Mouse (Mus musculus): ENCODE results near the gene Epha1. TPM values are rescaled to one million over a fixed set of nuclear protein-coding genes. Genes with fewer than 3 reads are reported as not detected.

Gene Epha1
- polyA plus RNA-seq, 1 experiment from 2014 or later: 20.1 TPM

DNA sequence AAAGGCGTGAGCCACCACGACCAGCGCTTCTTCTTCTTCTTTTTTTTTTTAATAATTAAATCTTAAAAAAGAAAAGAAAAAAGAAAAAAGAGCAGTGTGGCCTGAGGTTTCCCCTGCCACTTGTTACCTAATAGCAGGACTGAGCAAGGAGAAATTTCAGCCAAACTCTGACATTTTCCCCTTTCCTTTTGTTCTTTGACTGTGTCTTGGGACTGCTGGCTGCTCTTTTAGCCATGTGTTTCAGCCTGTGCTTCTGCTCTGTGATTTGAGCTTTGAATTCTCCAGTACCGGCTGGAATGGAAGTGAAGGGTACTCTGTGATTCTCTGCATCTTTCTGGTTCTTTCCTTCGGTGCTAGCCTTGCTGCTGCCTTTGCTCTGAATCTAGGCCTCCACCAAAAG, 10.3 kb upstream of the Epha1 start:
- Histone ChIP-seq H3K36me3 (ENCODE audit: control insufficient read depth, insufficient read depth, low read length) (no peaks in the 10 kb centered on the region), H3K9me3 (ENCODE audit: control insufficient read depth, low read length) (no peaks in the 10 kb centered on the region), H3K9ac (ENCODE audit: low read length) (no peak overlapping the region), H3K27ac (replicated peaks) (no peak overlapping the region), H3K4me2 (replicated peaks; ENCODE audit: low read depth) (no peak overlapping the region), H3K4me3 (ENCODE audit: low read depth, low read length) (no peak overlapping the region), H3K27me3 (ENCODE audit: control insufficient read depth, insufficient read depth, low read length) (no peaks in the 10 kb centered on the region), H3K4me1 (replicated peaks; ENCODE audit: control insufficient read depth, insufficient read depth) (no peaks in the 10 kb centered on the region; the same call in 1 of the 2 replicates)
- TF ChIP-seq CTCF (IDR thresholded peaks at IDR 0.05; ENCODE audit: low read depth) (no peak), EP300 (optimal IDR thresholded peaks at IDR 0.05) (no peak)
- 86% methylated on average over 5 of the region's 5 CpGs for WGBS
- ATAC-seq (ENCODE audit: low FRiP score, low TSS enrichment): no peak
- DNase-seq (ENCODE audit: low spot score): no peak

DNA sequence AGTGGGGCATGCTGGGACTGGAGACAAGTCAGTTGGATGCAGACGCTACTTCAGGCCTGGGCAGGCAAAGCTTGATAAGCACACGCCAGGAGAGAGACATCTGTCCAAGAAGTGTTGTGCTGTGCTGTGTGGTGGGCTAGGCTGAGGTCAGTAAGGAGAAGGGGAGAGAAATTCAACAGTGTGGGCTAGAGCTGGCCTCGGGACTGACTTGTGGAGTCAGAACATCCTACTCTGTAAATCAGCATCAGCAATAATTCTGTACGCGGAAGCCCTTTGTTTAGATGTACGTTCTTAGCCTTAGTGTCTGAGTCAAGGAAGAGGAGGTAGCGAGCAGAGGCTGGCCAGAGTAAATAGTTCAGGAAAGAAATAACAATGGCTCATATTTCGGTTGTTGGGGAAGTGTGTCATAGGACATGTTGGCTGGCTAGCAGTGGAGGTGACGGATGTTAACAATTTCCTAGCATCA, 8.9 kb upstream of the Epha1 start:
- H3K27me3 ChIP-seq (ENCODE audit: control insufficient read depth, insufficient read depth, low read length): no peaks in the 10 kb centered on the region
- no peaks in the 10 kb centered on the region for H3K36me3 ChIP-seq (ENCODE audit: control insufficient read depth, insufficient read depth, low read length)
- H3K4me3 ChIP-seq (ENCODE audit: low read depth, low read length): no peak overlapping the region
- ATAC-seq (ENCODE audit: low FRiP score, low TSS enrichment) (0 out of 2 replicates have a peak, but pooled peaks have one; percentile 60), DNase-seq (ENCODE audit: low spot score) (no peak)
- H3K27ac ChIP-seq (replicated peaks): peak overlapping the region; percentile 56; the same call in 1 of the 2 replicates
- H3K9me3 ChIP-seq (ENCODE audit: control insufficient read depth, low read length): no peaks in the 10 kb centered on the region
- H3K4me1 ChIP-seq (replicated peaks; ENCODE audit: control insufficient read depth, insufficient read depth): no peaks in the 10 kb centered on the region; the same call in 1 of the 2 replicates
- no peak overlapping the region for H3K4me2 ChIP-seq (replicated peaks; ENCODE audit: low read depth)
- H3K9ac ChIP-seq (ENCODE audit: low read length): no peak overlapping the region
- WGBS: 25% methylated on average over 9 of the region's 9 CpGs
- TF ChIP-seq CTCF (IDR thresholded peaks at IDR 0.05; ENCODE audit: low read depth) (no peak), EP300 (optimal IDR thresholded peaks at IDR 0.05) (no peak)

DNA sequence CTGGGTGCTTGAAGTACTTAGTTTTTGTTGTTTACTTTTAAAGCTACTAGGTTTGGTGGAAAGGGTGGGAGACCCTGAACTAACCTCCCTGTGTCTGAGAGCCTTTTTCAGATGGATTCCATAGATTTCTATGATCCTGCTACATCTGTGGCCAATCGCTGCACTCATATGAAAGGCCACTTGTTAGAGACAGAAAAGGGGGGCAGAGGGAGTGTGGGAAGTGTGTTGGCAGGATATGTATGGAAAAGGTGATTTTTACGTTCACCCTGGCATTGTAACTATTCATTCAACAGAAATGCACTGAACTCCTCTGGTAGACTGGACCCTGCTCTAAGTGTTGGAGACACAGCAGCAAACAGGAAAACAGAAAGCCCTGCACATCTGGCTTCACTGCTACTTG, 8.2 kb upstream of the Epha1 start:
- DNase-seq (ENCODE audit: low spot score) (no peak), ATAC-seq (ENCODE audit: low FRiP score, low TSS enrichment) (no peak)
- 78% methylated on average over 2 of the region's 2 CpGs for WGBS
- Histone ChIP-seq H3K27me3 (ENCODE audit: control insufficient read depth, insufficient read depth, low read length) (no peaks in the 10 kb centered on the region), H3K4me3 (ENCODE audit: low read depth, low read length) (no peak overlapping the region), H3K4me1 (replicated peaks; ENCODE audit: control insufficient read depth, insufficient read depth) (no peaks in the 10 kb centered on the region; the same call in 1 of the 2 replicates), H3K9ac (ENCODE audit: low read length) (no peak overlapping the region), H3K9me3 (ENCODE audit: control insufficient read depth, low read length) (no peaks in the 10 kb centered on the region), H3K27ac (replicated peaks) (no peak overlapping the region), H3K36me3 (ENCODE audit: control insufficient read depth, insufficient read depth, low read length) (no peaks in the 10 kb centered on the region), H3K4me2 (replicated peaks; ENCODE audit: low read depth) (no peak overlapping the region)
- TF ChIP-seq EP300 (optimal IDR thresholded peaks at IDR 0.05): no peak
- TF ChIP-seq CTCF (IDR thresholded peaks at IDR 0.05; ENCODE audit: low read depth): no peak

DNA sequence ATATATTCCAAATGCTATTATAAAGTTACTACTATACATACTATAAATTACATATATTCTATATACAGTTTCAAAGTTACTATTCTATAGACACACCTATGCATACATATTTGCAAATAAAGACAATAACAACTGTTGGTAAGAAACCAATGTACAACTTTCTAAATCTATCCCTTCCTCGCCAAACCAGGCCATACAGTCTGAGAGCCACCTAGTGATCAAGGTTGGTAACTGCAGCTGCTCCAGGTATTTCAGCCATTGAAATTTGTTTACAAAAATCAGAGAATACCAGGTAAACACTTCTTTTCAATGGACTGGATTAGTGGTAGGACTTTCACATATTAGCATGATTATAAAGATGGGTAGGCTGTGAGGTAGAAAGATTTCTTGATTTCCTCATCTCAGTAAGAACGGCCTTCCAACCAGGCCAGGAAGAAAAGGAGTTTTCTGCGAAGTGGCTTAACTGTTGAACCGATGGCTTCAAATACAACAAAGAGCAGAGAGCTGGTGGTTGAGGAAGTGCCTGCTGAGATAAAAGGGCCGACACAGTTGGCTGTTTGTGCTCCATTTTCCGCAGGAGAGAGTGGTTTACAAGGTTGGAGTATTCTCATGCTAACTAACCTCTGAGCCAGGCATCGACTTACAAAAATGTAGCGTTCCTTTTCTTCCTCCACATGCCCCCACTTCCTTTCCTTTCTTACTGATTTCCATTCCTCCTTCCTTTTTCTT, 7.5 kb upstream of the Epha1 start:
- no peak for DNase-seq (ENCODE audit: low spot score)
- Histone ChIP-seq H3K27me3 (ENCODE audit: control insufficient read depth, insufficient read depth, low read length) (no peaks in the 10 kb centered on the region), H3K4me1 (replicated peaks; ENCODE audit: control insufficient read depth, insufficient read depth) (no peaks in the 10 kb centered on the region; the same call in 1 of the 2 replicates), H3K9ac (ENCODE audit: low read length) (no peak overlapping the region), H3K36me3 (ENCODE audit: control insufficient read depth, insufficient read depth, low read length) (no peaks in the 10 kb centered on the region), H3K27ac (replicated peaks) (no peak overlapping the region), H3K4me3 (ENCODE audit: low read depth, low read length) (no peak overlapping the region), H3K9me3 (ENCODE audit: control insufficient read depth, low read length) (no peaks in the 10 kb centered on the region), H3K4me2 (replicated peaks; ENCODE audit: low read depth) (no peak overlapping the region)
- TF ChIP-seq EP300 (optimal IDR thresholded peaks at IDR 0.05) (no peak), CTCF (IDR thresholded peaks at IDR 0.05; ENCODE audit: low read depth) (peak; percentile 88)
- 35% methylated on average over 8 of the region's 8 CpGs for WGBS
- no peak for ATAC-seq (ENCODE audit: low FRiP score, low TSS enrichment)

DNA sequence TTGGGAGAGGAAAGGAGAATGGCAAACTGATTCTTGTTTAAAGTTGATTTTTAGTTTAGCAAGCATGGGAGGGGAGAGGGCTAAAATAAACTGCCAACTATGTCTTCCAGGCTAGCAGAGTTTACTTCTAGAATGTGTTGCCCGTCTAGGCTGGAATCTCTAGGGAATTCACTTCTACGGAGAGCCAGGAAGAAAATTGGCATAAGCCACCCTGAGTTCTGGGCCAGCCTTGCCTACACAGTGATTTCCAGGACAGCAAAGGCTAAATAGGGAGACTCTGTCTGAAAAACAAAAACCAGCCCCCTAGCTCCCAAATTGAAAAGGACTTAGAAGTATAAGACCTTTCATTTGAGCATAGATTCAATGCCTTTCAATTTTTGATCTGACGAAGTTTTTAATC, 6.5 kb upstream of the Epha1 start:
- no peak for DNase-seq (ENCODE audit: low spot score)
- H3K4me3 ChIP-seq (ENCODE audit: low read depth, low read length): no peak overlapping the region
- 45% methylated on average over 3 of the region's 3 CpGs for WGBS
- no peak overlapping the region for H3K4me2 ChIP-seq (replicated peaks; ENCODE audit: low read depth)
- no peak for ATAC-seq (ENCODE audit: low FRiP score, low TSS enrichment)
- H3K4me1 ChIP-seq (replicated peaks; ENCODE audit: control insufficient read depth, insufficient read depth): no peaks in the 10 kb centered on the region; the same call in 1 of the 2 replicates
- 0 out of 2 replicates have a peak overlapping the region, but pooled peaks have one; percentile 5 for H3K27ac ChIP-seq (replicated peaks)
- H3K27me3 ChIP-seq (ENCODE audit: control insufficient read depth, insufficient read depth, low read length): no peaks in the 10 kb centered on the region
- no peaks in the 10 kb centered on the region for H3K9me3 ChIP-seq (ENCODE audit: control insufficient read depth, low read length)
- TF ChIP-seq EP300 (optimal IDR thresholded peaks at IDR 0.05): no peak
- no peak for TF ChIP-seq CTCF (IDR thresholded peaks at IDR 0.05; ENCODE audit: low read depth)
- no peaks in the 10 kb centered on the region for H3K36me3 ChIP-seq (ENCODE audit: control insufficient read depth, insufficient read depth, low read length)
- H3K9ac ChIP-seq (ENCODE audit: low read length): no peak overlapping the region

DNA sequence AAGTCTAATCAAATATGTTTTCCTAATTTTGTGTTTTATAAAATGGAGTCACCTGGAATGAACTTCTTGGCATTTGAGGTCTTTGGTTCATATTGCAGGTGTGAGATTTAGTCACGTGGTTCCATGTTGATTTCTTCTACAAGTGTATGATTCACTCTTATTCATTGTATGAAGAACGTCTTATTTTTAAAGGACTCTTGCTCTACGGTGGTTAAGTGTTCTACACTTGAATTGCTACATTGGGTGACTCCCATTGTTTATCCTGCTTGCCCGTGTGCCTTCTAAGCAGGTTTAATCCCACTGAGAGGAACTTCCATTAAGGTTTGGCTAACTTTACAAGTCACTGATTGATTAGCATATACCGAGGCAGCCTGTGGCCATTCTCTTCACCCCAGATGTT, 4.2 kb upstream of the Epha1 start:
- Histone ChIP-seq H3K36me3 (ENCODE audit: control insufficient read depth, insufficient read depth, low read length) (no peaks in the 10 kb centered on the region), H3K9ac (ENCODE audit: low read length) (no peak overlapping the region), H3K4me3 (ENCODE audit: low read depth, low read length) (no peak overlapping the region), H3K4me1 (replicated peaks; ENCODE audit: control insufficient read depth, insufficient read depth) (peaks cover 5% of the 10 kb centered on the region; the same call in 1 of the 2 replicates), H3K27me3 (ENCODE audit: control insufficient read depth, insufficient read depth, low read length) (no peaks in the 10 kb centered on the region), H3K4me2 (replicated peaks; ENCODE audit: low read depth) (no peak overlapping the region), H3K9me3 (ENCODE audit: control insufficient read depth, low read length) (no peaks in the 10 kb centered on the region), H3K27ac (replicated peaks) (no peak overlapping the region)
- no peak for DNase-seq (ENCODE audit: low spot score)
- no peak for TF ChIP-seq EP300 (optimal IDR thresholded peaks at IDR 0.05)
- no peak for TF ChIP-seq CTCF (IDR thresholded peaks at IDR 0.05; ENCODE audit: low read depth)
- 57% methylated on average over 5 of the region's 5 CpGs for WGBS
- no peak for ATAC-seq (ENCODE audit: low FRiP score, low TSS enrichment)

All from stomach, postnatal 0 days (tissue).